Mouse (Mus musculus): Measurements from ENCODE around the gene Hyou1. TPM values are rescaled to one million over a fixed set of nuclear protein-coding genes. Genes with fewer than 3 reads are reported as not detected.

The Hyou1 gene
- polyA plus RNA-seq, 1 experiment from 2014 or later: 20.7 TPM

- Histone ChIP-seq H3K4me2 (ENCODE audit: low read depth, low read length) (no peak overlapping the region), H3K27me3 (ENCODE audit: control insufficient read depth, insufficient read depth, low read length) (no peaks in the 10 kb centered on the region), H3K9me3 (ENCODE audit: control insufficient read depth, low read length) (no peaks in the 10 kb centered on the region), H3K4me3 (ENCODE audit: low read depth, low read length) (no peak overlapping the region), H3K27ac (ENCODE audit: low read depth, low read length) (no peak overlapping the region), H3K9ac (replicated peaks; ENCODE audit: low read depth, low read length) (no peak overlapping the region), H3K36me3 (ENCODE audit: control insufficient read depth, insufficient read depth, low read length) (peaks cover 12% of the 10 kb centered on the region; the same call in 1 of the 2 replicates), H3K4me1 (ENCODE audit: control insufficient read depth, insufficient read depth, low read length) (peaks cover 4% of the 10 kb centered on the region; the same call in 1 of the 2 replicates)
- WGBS: 68% methylated on average over 9 of the region's 9 CpGs
- no peak for ATAC-seq (ENCODE audit: low read depth)
Observed at GRCm38 (mm10) chr9:44337436-44338169, 41.7 kb upstream of the Hyou1 start.

DNA sequence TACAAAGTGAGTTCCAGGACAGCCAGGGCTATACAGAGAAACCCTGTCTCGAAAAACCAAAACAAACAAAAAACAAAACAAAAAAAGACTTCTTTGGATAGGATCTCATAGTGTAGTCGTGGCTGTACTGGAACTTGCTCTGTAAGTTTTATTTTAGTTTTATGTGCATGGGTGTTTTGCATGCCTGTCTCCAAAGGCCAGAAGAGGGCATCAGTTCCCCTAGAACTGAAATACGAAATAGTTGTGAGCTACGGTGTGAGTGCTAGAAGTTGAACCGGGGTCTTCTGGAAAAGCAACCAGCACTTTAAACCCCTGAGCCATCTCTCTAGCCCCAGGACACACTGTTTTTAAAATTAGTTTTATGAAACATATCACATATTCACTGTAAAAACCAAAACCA lies 40.7 kb upstream of the Hyou1 start:
- Histone ChIP-seq H3K4me3 (ENCODE audit: low read depth, low read length) (no peak overlapping the region), H3K9ac (replicated peaks; ENCODE audit: low read depth, low read length) (no peak overlapping the region), H3K4me1 (ENCODE audit: control insufficient read depth, insufficient read depth, low read length) (peaks cover 12% of the 10 kb centered on the region; the same call in 1 of the 2 replicates), H3K27ac (ENCODE audit: low read depth, low read length) (no peak overlapping the region), H3K27me3 (ENCODE audit: control insufficient read depth, insufficient read depth, low read length) (no peaks in the 10 kb centered on the region), H3K9me3 (ENCODE audit: control insufficient read depth, low read length) (no peaks in the 10 kb centered on the region), H3K36me3 (ENCODE audit: control insufficient read depth, insufficient read depth, low read length) (peaks cover 2% of the 10 kb centered on the region; the same call in 1 of the 2 replicates), H3K4me2 (ENCODE audit: low read depth, low read length) (no peak overlapping the region)
- ATAC-seq (ENCODE audit: low read depth): no peak
- WGBS: 87% methylated on average over 5 of the region's 5 CpGs

DNA sequence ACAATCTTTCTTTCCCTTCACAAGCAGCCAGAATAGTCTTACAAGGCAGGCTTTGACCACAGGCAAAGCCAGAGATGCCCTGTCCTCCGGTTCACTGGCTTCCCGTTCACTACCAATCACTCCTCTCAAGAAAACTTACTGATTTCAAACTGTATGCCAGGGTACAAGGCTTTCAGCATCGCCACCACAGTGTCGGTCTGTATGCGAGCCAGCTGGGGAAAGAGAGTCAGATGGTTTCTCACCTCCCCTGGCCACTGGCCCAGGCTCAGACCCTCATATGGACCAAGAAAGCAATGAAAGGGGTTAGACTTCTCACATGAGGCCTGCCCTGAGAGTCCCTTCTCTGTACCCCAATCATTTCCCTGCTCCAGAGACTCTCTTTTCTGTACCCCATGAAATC lies 37.8 kb upstream of the Hyou1 start:
- Histone ChIP-seq H3K4me3 (ENCODE audit: low read depth, low read length) (no peak overlapping the region), H3K27me3 (ENCODE audit: control insufficient read depth, insufficient read depth, low read length) (no peaks in the 10 kb centered on the region), H3K9ac (replicated peaks; ENCODE audit: low read depth, low read length) (no peak overlapping the region), H3K27ac (ENCODE audit: low read depth, low read length) (no peak overlapping the region), H3K9me3 (ENCODE audit: control insufficient read depth, low read length) (no peaks in the 10 kb centered on the region), H3K36me3 (ENCODE audit: control insufficient read depth, insufficient read depth, low read length) (0 out of 2 replicates have a peak, but pooled peaks cover 2% of the 10 kb centered on the region), H3K4me1 (ENCODE audit: control insufficient read depth, insufficient read depth, low read length) (peaks cover 8% of the 10 kb centered on the region; the same call in 1 of the 2 replicates), H3K4me2 (ENCODE audit: low read depth, low read length) (no peak overlapping the region)
- WGBS: 96% methylated on average over 5 of the region's 5 CpGs
- no peak for ATAC-seq (ENCODE audit: low read depth)

DNA sequence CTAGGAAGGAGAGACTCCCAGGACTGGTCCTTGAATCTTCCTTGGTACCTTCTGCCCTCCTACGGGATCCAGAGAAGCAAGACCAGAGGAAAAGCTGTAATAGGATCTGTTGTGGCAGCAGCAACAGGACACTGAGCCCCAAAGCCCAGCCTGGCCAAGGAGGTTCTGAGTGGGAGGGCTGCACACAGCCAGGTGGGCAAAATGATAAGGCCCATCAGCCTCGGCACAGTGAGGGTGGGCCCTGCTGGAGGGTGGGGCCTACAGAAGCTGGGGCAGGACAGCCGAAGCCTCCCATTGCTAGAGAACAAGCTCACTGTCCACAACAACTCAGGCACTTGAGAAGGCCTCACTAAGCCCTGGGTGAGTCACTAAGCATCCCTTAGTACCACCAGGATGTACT lies 37.1 kb upstream of the Hyou1 start:
- Histone ChIP-seq H3K9me3 (ENCODE audit: control insufficient read depth, low read length) (no peaks in the 10 kb centered on the region), H3K9ac (replicated peaks; ENCODE audit: low read depth, low read length) (no peak overlapping the region), H3K27ac (ENCODE audit: low read depth, low read length) (no peak overlapping the region), H3K4me3 (ENCODE audit: low read depth, low read length) (no peak overlapping the region), H3K27me3 (ENCODE audit: control insufficient read depth, insufficient read depth, low read length) (no peaks in the 10 kb centered on the region), H3K4me2 (ENCODE audit: low read depth, low read length) (no peak overlapping the region), H3K4me1 (ENCODE audit: control insufficient read depth, insufficient read depth, low read length) (peaks cover 7% of the 10 kb centered on the region; the same call in 1 of the 2 replicates), H3K36me3 (ENCODE audit: control insufficient read depth, insufficient read depth, low read length) (0 out of 2 replicates have a peak, but pooled peaks cover 2% of the 10 kb centered on the region)
- ATAC-seq (ENCODE audit: low read depth): no peak
- 91% methylated on average over 3 of the region's 3 CpGs for WGBS

GRCm38 (mm10) chr9:44342605-44343004 lies 36.7 kb upstream of the Hyou1 start:
- H3K27ac ChIP-seq (ENCODE audit: low read depth, low read length): no peak overlapping the region
- H3K9ac ChIP-seq (replicated peaks; ENCODE audit: low read depth, low read length): no peak overlapping the region; the same call in 1 of the 2 replicates
- 0 out of 2 replicates have a peak, but pooled peaks cover 2% of the 10 kb centered on the region for H3K36me3 ChIP-seq (ENCODE audit: control insufficient read depth, insufficient read depth, low read length)
- H3K4me3 ChIP-seq (ENCODE audit: low read depth, low read length): no peak overlapping the region
- no peaks in the 10 kb centered on the region for H3K9me3 ChIP-seq (ENCODE audit: control insufficient read depth, low read length)
- H3K4me1 ChIP-seq (ENCODE audit: control insufficient read depth, insufficient read depth, low read length): peaks cover 7% of the 10 kb centered on the region; the same call in 1 of the 2 replicates
- ATAC-seq (ENCODE audit: low read depth): no peak
- H3K27me3 ChIP-seq (ENCODE audit: control insufficient read depth, insufficient read depth, low read length): no peaks in the 10 kb centered on the region
- 95% methylated on average over 1 of the region's 1 CpGs for WGBS
- H3K4me2 ChIP-seq (ENCODE audit: low read depth, low read length): no peak overlapping the region

- Histone ChIP-seq H3K9ac (replicated peaks; ENCODE audit: low read depth, low read length) (peak overlapping the region; percentile 83), H3K4me1 (ENCODE audit: control insufficient read depth, insufficient read depth, low read length) (peaks cover 7% of the 10 kb centered on the region; the same call in 1 of the 2 replicates), H3K27me3 (ENCODE audit: control insufficient read depth, insufficient read depth, low read length) (no peaks in the 10 kb centered on the region), H3K27ac (ENCODE audit: low read depth, low read length) (peak overlapping the region; percentile 97), H3K4me2 (ENCODE audit: low read depth, low read length) (peak overlapping the region; percentile 75), H3K4me3 (ENCODE audit: low read depth, low read length) (peak overlapping the region; percentile 79), H3K36me3 (ENCODE audit: control insufficient read depth, insufficient read depth, low read length) (peaks cover 8% of the 10 kb centered on the region; the same call in 1 of the 2 replicates), H3K9me3 (ENCODE audit: control insufficient read depth, low read length) (no peaks in the 10 kb centered on the region)
- ATAC-seq (ENCODE audit: low read depth): 0 out of 2 replicates have a peak, but pooled peaks have one; percentile 6
- WGBS: 12% methylated on average over 6 of the region's 6 CpGs
Observed at GRCm38 (mm10) chr9:44343290-44343689, 36.0 kb upstream of the Hyou1 start.

- peaks cover 14% of the 10 kb centered on the region; the same call in 1 of the 2 replicates for H3K36me3 ChIP-seq (ENCODE audit: control insufficient read depth, insufficient read depth, low read length)
- no peaks in the 10 kb centered on the region for H3K9me3 ChIP-seq (ENCODE audit: control insufficient read depth, low read length)
- H3K4me2 ChIP-seq (ENCODE audit: low read depth, low read length): peak within 1 kb of the TSS; percentile 75
- peak within 1 kb of the TSS; percentile 97 for H3K27ac ChIP-seq (ENCODE audit: low read depth, low read length)
- under 1% methylated on average over 39 of the region's 39 CpGs for WGBS
- H3K9ac ChIP-seq (replicated peaks; ENCODE audit: low read depth, low read length): peak within 1 kb of the TSS; percentile 83
- H3K4me3 ChIP-seq (ENCODE audit: low read depth, low read length): peak within 1 kb of the TSS; percentile 79
- peak; percentile 96 for ATAC-seq (ENCODE audit: low read depth)
- peaks cover 7% of the 10 kb centered on the region; the same call in 1 of the 2 replicates for H3K4me1 ChIP-seq (ENCODE audit: control insufficient read depth, insufficient read depth, low read length)
- no peaks in the 10 kb centered on the region for H3K27me3 ChIP-seq (ENCODE audit: control insufficient read depth, insufficient read depth, low read length)
Observed at GRCm38 (mm10) chr9:44343781-44344421, 35.4 kb upstream of the Hyou1 start, which contains the start of gene Hmbs. Gene Hmbs (minus strand): TSS chr9:44344228.

DNA sequence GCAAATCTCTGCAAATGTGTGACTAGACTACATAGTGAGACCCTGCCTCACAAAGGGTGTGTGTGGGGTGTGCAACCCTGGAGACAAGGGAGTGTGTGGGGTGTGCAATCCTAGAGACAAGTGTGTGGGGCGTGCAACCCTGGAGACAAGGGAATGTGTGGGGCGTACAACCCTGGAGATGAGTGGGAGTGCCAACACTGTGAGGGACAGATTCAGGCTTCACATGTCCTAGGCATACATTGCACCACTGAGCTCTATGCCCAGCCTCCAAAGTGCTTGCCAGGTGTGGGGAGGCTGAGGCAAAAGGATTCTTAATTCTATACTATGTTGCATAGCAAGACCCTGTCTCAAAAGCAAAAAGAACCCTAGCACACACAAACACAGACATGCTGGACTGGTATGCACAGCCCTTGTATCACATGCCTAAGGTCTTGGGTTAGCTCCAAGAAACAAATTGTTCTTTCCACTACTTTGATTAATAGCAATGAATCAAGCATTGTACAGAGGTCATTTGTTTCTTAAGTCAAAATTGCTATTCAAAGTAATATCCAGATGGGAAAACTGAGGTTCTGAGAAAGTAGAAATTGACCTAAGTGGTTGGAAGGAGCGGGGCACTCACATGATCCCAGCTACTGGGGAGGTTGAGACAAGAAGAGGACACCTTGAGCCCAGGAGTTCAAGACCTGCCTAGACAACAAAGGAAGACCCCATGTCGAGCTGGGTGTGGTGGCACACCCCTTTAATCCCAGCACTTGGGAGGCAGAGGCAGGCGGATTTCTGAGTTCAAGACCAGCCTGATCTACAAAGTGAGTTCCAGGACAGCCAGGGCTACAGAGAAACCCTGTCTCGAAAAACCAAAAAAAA lies 33.5 kb upstream of the Hyou1 start:
- Histone ChIP-seq H3K36me3 (ENCODE audit: control insufficient read depth, insufficient read depth, low read length) (peaks cover 26% of the 10 kb centered on the region), H3K27me3 (ENCODE audit: control insufficient read depth, insufficient read depth, low read length) (no peaks in the 10 kb centered on the region), H3K4me3 (ENCODE audit: low read depth, low read length) (no peak overlapping the region), H3K9me3 (ENCODE audit: control insufficient read depth, low read length) (no peaks in the 10 kb centered on the region), H3K4me1 (ENCODE audit: control insufficient read depth, insufficient read depth, low read length) (peaks cover 7% of the 10 kb centered on the region; the same call in 1 of the 2 replicates), H3K27ac (ENCODE audit: low read depth, low read length) (no peak overlapping the region), H3K9ac (replicated peaks; ENCODE audit: low read depth, low read length) (no peak overlapping the region), H3K4me2 (ENCODE audit: low read depth, low read length) (no peak overlapping the region)
- 93% methylated on average over 6 of the region's 6 CpGs for WGBS
- ATAC-seq (ENCODE audit: low read depth): no peak
